Mouse (Mus musculus): ENCODE results near the gene Coq2. TPM values are rescaled to one million over a fixed set of nuclear protein-coding genes. Genes with fewer than 3 reads are reported as not detected.

Coq2 gene
- polyA plus RNA-seq, 1 experiment, result 35.8 TPM

- H3K36me3 ChIP-seq (ENCODE audit: control insufficient read depth, insufficient read depth), result no peaks in the 10 kb centered on the region
- no peaks in the 10 kb centered on the region for H3K27me3 ChIP-seq (ENCODE audit: control insufficient read depth, insufficient read depth, insufficient read length)
- H3ac ChIP-seq (ENCODE audit: control insufficient read depth, insufficient read length), result no peak overlapping the region
- no peak overlapping the region for H3K4me2 ChIP-seq (ENCODE audit: low read depth)
- no peaks in the 10 kb centered on the region for H3K79me2 ChIP-seq (ENCODE audit: control insufficient read depth, insufficient read depth)
- no peak overlapping the region for H3K4me3 ChIP-seq
- TF ChIP-seq POLR2AphosphoS2 (IDR thresholded peaks at IDR 0.05; ENCODE audit: insufficient read length, low read depth), result no peak
- no peak for TF ChIP-seq MYOG (IDR thresholded peaks at IDR 0.05; ENCODE audit: control insufficient read depth in 1 of 3, insufficient read depth in 1 of 3, insufficient read length in 2 of 3, low read depth in 2 of 3)
- no peak for TF ChIP-seq USF1 (IDR thresholded peaks at IDR 0.05; ENCODE audit: low read depth)
- no peak for TF ChIP-seq MYOD1 (IDR thresholded peaks at IDR 0.05; ENCODE audit: control insufficient read depth in 1 of 3, insufficient read length in 2 of 3, low read depth in 2 of 3)
- no peak for TF ChIP-seq MAX (IDR thresholded peaks at IDR 0.05; ENCODE audit: low read depth)
- TF ChIP-seq TCF3 (IDR thresholded peaks at IDR 0.05; ENCODE audit: insufficient read length, low read depth), result no peak
- no peak for TF ChIP-seq SRF (IDR thresholded peaks at IDR 0.05; ENCODE audit: control insufficient read depth, insufficient read length, low read depth)
- no peak for TF ChIP-seq CEBPB (IDR thresholded peaks at IDR 0.05; ENCODE audit: insufficient read depth, poor library complexity, severe bottlenecking)
- no peak for TF ChIP-seq POLR2A (IDR thresholded peaks at IDR 0.05; ENCODE audit: insufficient read length, low read depth)
- TF ChIP-seq TCF12 (IDR thresholded peaks at IDR 0.05; ENCODE audit: insufficient read depth, poor library complexity, severe bottlenecking), result no peak
- no peak for TF ChIP-seq REST (IDR thresholded peaks at IDR 0.05; ENCODE audit: insufficient read depth, insufficient read length)
- no peak for TF ChIP-seq E2F4 (IDR thresholded peaks at IDR 0.05; ENCODE audit: insufficient read depth)
Observed at GRCm38 (mm10) chr5:100702325-100702724, 27.4 kb upstream of the Coq2 start.

- no peak for TF ChIP-seq TCF3 (IDR thresholded peaks at IDR 0.05; ENCODE audit: insufficient read length, low read depth)
- TF ChIP-seq MYOG (IDR thresholded peaks at IDR 0.05; ENCODE audit: control insufficient read depth in 1 of 3, insufficient read depth in 1 of 3, insufficient read length in 2 of 3, low read depth in 2 of 3), result no peak
- no peak for TF ChIP-seq E2F4 (IDR thresholded peaks at IDR 0.05; ENCODE audit: insufficient read depth)
- TF ChIP-seq POLR2AphosphoS2 (IDR thresholded peaks at IDR 0.05; ENCODE audit: insufficient read length, low read depth), result no peak
- TF ChIP-seq MYOD1 (IDR thresholded peaks at IDR 0.05; ENCODE audit: control insufficient read depth in 1 of 3, insufficient read length in 2 of 3, low read depth in 2 of 3), result no peak
- TF ChIP-seq MAX (IDR thresholded peaks at IDR 0.05; ENCODE audit: low read depth), result no peak
- TF ChIP-seq TCF12 (IDR thresholded peaks at IDR 0.05; ENCODE audit: insufficient read depth, poor library complexity, severe bottlenecking), result no peak
- no peak for TF ChIP-seq SRF (IDR thresholded peaks at IDR 0.05; ENCODE audit: control insufficient read depth, insufficient read length, low read depth)
- no peak for TF ChIP-seq REST (IDR thresholded peaks at IDR 0.05; ENCODE audit: insufficient read depth, insufficient read length)
- no peak for TF ChIP-seq USF1 (IDR thresholded peaks at IDR 0.05; ENCODE audit: low read depth)
- no peak for TF ChIP-seq POLR2A (IDR thresholded peaks at IDR 0.05; ENCODE audit: insufficient read length, low read depth)
- Histone ChIP-seq H3K27me3 (ENCODE audit: control insufficient read depth, insufficient read depth, insufficient read length) (no peaks in the 10 kb centered on the region), H3K36me3 (ENCODE audit: control insufficient read depth, insufficient read depth) (no peaks in the 10 kb centered on the region), H3ac (ENCODE audit: control insufficient read depth, insufficient read length) (no peak overlapping the region), H3K4me2 (ENCODE audit: low read depth) (no peak overlapping the region), H3K79me2 (ENCODE audit: control insufficient read depth, insufficient read depth) (no peaks in the 10 kb centered on the region), H3K4me3 (no peak overlapping the region)
Observed at GRCm38 (mm10) chr5:100700861-100701620, 26.1 kb upstream of the Coq2 start.

GRCm38 (mm10) chr5:100697886-100698285 lies 22.9 kb upstream of the Coq2 start:
- TF ChIP-seq TCF12 (IDR thresholded peaks at IDR 0.05; ENCODE audit: insufficient read depth, poor library complexity, severe bottlenecking) (no peak), POLR2A (IDR thresholded peaks at IDR 0.05; ENCODE audit: insufficient read length, low read depth) (no peak), MYOG (IDR thresholded peaks at IDR 0.05; ENCODE audit: control insufficient read depth in 1 of 3, insufficient read depth in 1 of 3, insufficient read length in 2 of 3, low read depth in 2 of 3) (no peak), POLR2AphosphoS2 (IDR thresholded peaks at IDR 0.05; ENCODE audit: insufficient read length, low read depth) (no peak), REST (IDR thresholded peaks at IDR 0.05; ENCODE audit: insufficient read depth, insufficient read length) (no peak), USF1 (IDR thresholded peaks at IDR 0.05; ENCODE audit: low read depth) (no peak), TCF3 (IDR thresholded peaks at IDR 0.05; ENCODE audit: insufficient read length, low read depth) (no peak), CEBPB (IDR thresholded peaks at IDR 0.05; ENCODE audit: insufficient read depth, poor library complexity, severe bottlenecking) (no peak), MAX (IDR thresholded peaks at IDR 0.05; ENCODE audit: low read depth) (no peak), SRF (IDR thresholded peaks at IDR 0.05; ENCODE audit: control insufficient read depth, insufficient read length, low read depth) (no peak), MYOD1 (IDR thresholded peaks at IDR 0.05; ENCODE audit: control insufficient read depth in 1 of 3, insufficient read length in 2 of 3, low read depth in 2 of 3) (no peak), E2F4 (IDR thresholded peaks at IDR 0.05; ENCODE audit: insufficient read depth) (no peak)
- H3ac ChIP-seq (ENCODE audit: control insufficient read depth, insufficient read length), result no peak overlapping the region
- H3K36me3 ChIP-seq (ENCODE audit: control insufficient read depth, insufficient read depth), result no peaks in the 10 kb centered on the region
- no peak overlapping the region for H3K4me2 ChIP-seq (ENCODE audit: low read depth)
- H3K27me3 ChIP-seq (ENCODE audit: control insufficient read depth, insufficient read depth, insufficient read length), result no peaks in the 10 kb centered on the region
- H3K79me2 ChIP-seq (ENCODE audit: control insufficient read depth, insufficient read depth), result no peaks in the 10 kb centered on the region
- no peak overlapping the region for H3K4me3 ChIP-seq

GRCm38 (mm10) chr5:100697398-100697797 lies 22.5 kb upstream of the Coq2 start:
- H3ac ChIP-seq (ENCODE audit: control insufficient read depth, insufficient read length), result no peak overlapping the region
- TF ChIP-seq REST (IDR thresholded peaks at IDR 0.05; ENCODE audit: insufficient read depth, insufficient read length) (no peak), MYOG (IDR thresholded peaks at IDR 0.05; ENCODE audit: control insufficient read depth in 1 of 3, insufficient read depth in 1 of 3, insufficient read length in 2 of 3, low read depth in 2 of 3) (no peak), SRF (IDR thresholded peaks at IDR 0.05; ENCODE audit: control insufficient read depth, insufficient read length, low read depth) (no peak), TCF12 (IDR thresholded peaks at IDR 0.05; ENCODE audit: insufficient read depth, poor library complexity, severe bottlenecking) (no peak), MYOD1 (IDR thresholded peaks at IDR 0.05; ENCODE audit: control insufficient read depth in 1 of 3, insufficient read length in 2 of 3, low read depth in 2 of 3) (no peak), USF1 (IDR thresholded peaks at IDR 0.05; ENCODE audit: low read depth) (no peak), E2F4 (IDR thresholded peaks at IDR 0.05; ENCODE audit: insufficient read depth) (no peak), CEBPB (IDR thresholded peaks at IDR 0.05; ENCODE audit: insufficient read depth, poor library complexity, severe bottlenecking) (no peak), MAX (IDR thresholded peaks at IDR 0.05; ENCODE audit: low read depth) (no peak), POLR2AphosphoS2 (IDR thresholded peaks at IDR 0.05; ENCODE audit: insufficient read length, low read depth) (no peak), POLR2A (IDR thresholded peaks at IDR 0.05; ENCODE audit: insufficient read length, low read depth) (no peak), TCF3 (IDR thresholded peaks at IDR 0.05; ENCODE audit: insufficient read length, low read depth) (no peak)
- H3K27me3 ChIP-seq (ENCODE audit: control insufficient read depth, insufficient read depth, insufficient read length), result no peaks in the 10 kb centered on the region
- H3K4me3 ChIP-seq, result no peak overlapping the region
- H3K4me2 ChIP-seq (ENCODE audit: low read depth), result no peak overlapping the region
- H3K36me3 ChIP-seq (ENCODE audit: control insufficient read depth, insufficient read depth), result no peaks in the 10 kb centered on the region
- H3K79me2 ChIP-seq (ENCODE audit: control insufficient read depth, insufficient read depth), result no peaks in the 10 kb centered on the region
